Mouse (Mus musculus) hindbrain, embryonic 11.5 days (tissue): ENCODE measurements around the gene Sgk1. TPM values are rescaled to one million over a fixed set of nuclear protein-coding genes. Genes with fewer than 3 reads are reported as not detected.

Experiments
- ATAC-seq: fragments of 200-750 bp; cut with Nextera tagmentation; 2 replicates; pipeline ENCODE4 v1.8.0; 2017; ENCODE audit warnings: mild to moderate bottlenecking, moderate TSS enrichment, moderate library complexity; ENCODE audit not compliant: low FRiP score
- DNase-seq: peaks from one replicate; pipeline ENCODE4 v3.0.0-alpha.2; 2015; ENCODE audit warnings: low spot score
- H3K27ac ChIP-seq: fragments of 300-500 bp; sonication (generic); 2 replicates; pipeline ENCODE4 v1.5.1; 2014; ENCODE audit warnings: mild to moderate bottlenecking, low read depth, low read length
- H3K27me3 ChIP-seq: fragments of 300-500 bp; sonication (generic); 2 replicates; pipeline ENCODE4 v1.6.1; 2014; ENCODE audit warnings: mild to moderate bottlenecking, low read length, moderate library complexity, mixed read lengths; ENCODE audit not compliant: control insufficient read depth, insufficient read depth
- H3K36me3 ChIP-seq: fragments of 300-500 bp; sonication (generic); 2 replicates; pipeline ENCODE4 v1.6.1; 2014; ENCODE audit warnings: mild to moderate bottlenecking, low read length, moderate library complexity, mixed read lengths; ENCODE audit not compliant: control insufficient read depth, insufficient read depth
- H3K4me1 ChIP-seq: fragments of 300-500 bp; sonication (generic); replicated peaks from 2 replicates; pipeline ENCODE4 v1.6.1; 2014; ENCODE audit warnings: low read length, mixed read lengths; ENCODE audit not compliant: control insufficient read depth, insufficient read depth
- H3K4me2 ChIP-seq: fragments of 300-500 bp; sonication (generic); replicated peaks from 2 replicates; pipeline ENCODE4 v1.6.1; 2014; ENCODE audit warnings: mild to moderate bottlenecking, low read depth, low read length
- H3K4me3 ChIP-seq: fragments of 300-500 bp; sonication (generic); 2 replicates; pipeline ENCODE4 v1.5.1; 2014; ENCODE audit warnings: low read depth, low read length
- H3K9ac ChIP-seq: fragments of 300-500 bp; sonication (generic); 2 replicates; pipeline ENCODE4 v1.6.1; 2014; ENCODE audit warnings: low read depth, low read length
- H3K9me3 ChIP-seq: fragments of 300-500 bp; sonication (generic); 2 replicates; pipeline ENCODE4 v1.6.1; 2016; ENCODE audit warnings: low read length; ENCODE audit not compliant: control insufficient read depth
- WGBS: fragments of 180-500 bp; shearing (Covaris S2); extraction: QIAGEN DNeasy Blood & Tissue Kit; methylation state at CpG from one replicate; pipeline ENCODE4 v1.1.7; 2014; 5-methylcytosine and 5-hydroxymethylcytosine counted together
- polyA plus RNA-seq: library from polyadenylated mRNA; unstranded; fragments of >200 nt; fragmentation: Nextera tagmentation; extraction: Ambion mirVana; gene quantifications from 2 replicates; pipeline ENCODE4 v1.2.1, GENCODE M21; 2014

The Sgk1 gene
- polyA plus RNA-seq, 1 experiment from 2014 or later: 24.6 TPM

DNA sequence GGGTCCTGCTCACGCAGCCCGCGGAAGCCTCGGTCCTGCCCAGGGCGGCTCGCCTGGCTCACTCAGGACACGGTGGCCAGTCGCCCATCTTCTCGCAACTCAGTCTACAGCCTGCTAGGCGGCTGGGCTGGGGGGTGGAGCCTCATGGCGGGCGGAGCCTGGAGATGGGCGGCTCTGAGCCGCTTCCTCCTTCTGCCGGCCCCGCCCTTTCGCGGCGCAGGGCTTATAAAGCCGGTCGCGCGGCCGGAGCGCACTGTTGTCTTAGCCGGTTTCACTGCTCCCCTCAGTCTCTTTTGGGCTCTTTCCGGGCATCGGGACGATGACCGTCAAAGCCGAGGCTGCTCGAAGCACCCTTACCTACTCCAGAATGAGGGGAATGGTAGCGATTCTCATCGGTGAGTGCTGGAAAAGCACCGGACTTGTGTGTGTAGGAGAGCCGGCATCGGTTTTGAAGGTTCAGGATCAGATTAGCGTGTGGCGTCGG lies 112.5 kb downstream of the Sgk1 start:
- H3K4me2 ChIP-seq: peak overlapping the region; percentile 92
- H3K9ac ChIP-seq: peak overlapping the region; percentile 72
- H3K4me3 ChIP-seq: peak overlapping the region; percentile 64
- H3K36me3 ChIP-seq: no peaks in the 10 kb centered on the region
- H3K27me3 ChIP-seq: peaks cover 15% of the 10 kb centered on the region
- H3K27ac ChIP-seq: peak overlapping the region; percentile 70
- DNase-seq: peak; percentile 96
- WGBS: under 1% methylated on average over 40 of the region's 40 CpGs
- no peaks in the 10 kb centered on the region for H3K4me1 ChIP-seq
- peak; percentile 97 for ATAC-seq
- H3K9me3 ChIP-seq: no peaks in the 10 kb centered on the region

GRCm38 (mm10) chr10:21995221-21995620 lies 113.2 kb downstream of the Sgk1 start:
- H3K4me2 ChIP-seq: peak overlapping the region; percentile 92
- ATAC-seq (no peak), DNase-seq (peak; percentile 82)
- no peaks in the 10 kb centered on the region for H3K4me1 ChIP-seq
- H3K9me3 ChIP-seq: no peaks in the 10 kb centered on the region
- H3K36me3 ChIP-seq: no peaks in the 10 kb centered on the region
- no peak overlapping the region for H3K9ac ChIP-seq
- H3K27me3 ChIP-seq: peaks cover 15% of the 10 kb centered on the region
- WGBS: 14% methylated on average over 12 of the region's 12 CpGs
- peak overlapping the region; percentile 64 for H3K4me3 ChIP-seq
- no peak overlapping the region for H3K27ac ChIP-seq

- WGBS: 66% methylated on average over 11 of the region's 11 CpGs
- ATAC-seq: no peak
- Histone ChIP-seq H3K27me3 (peaks cover 15% of the 10 kb centered on the region), H3K36me3 (no peaks in the 10 kb centered on the region), H3K27ac (no peak overlapping the region), H3K4me2 (0 out of 2 replicates have a peak overlapping the region, but pooled peaks have one; percentile 19), H3K4me3 (no peak overlapping the region), H3K9me3 (no peaks in the 10 kb centered on the region), H3K9ac (no peak overlapping the region), H3K4me1 (no peaks in the 10 kb centered on the region)
- peak; percentile 84 for DNase-seq
Measured at GRCm38 (mm10) chr10:21995661-21996308, 113.8 kb downstream of the Sgk1 start.

GRCm38 (mm10) chr10:21996660-21997447 lies 114.9 kb downstream of the Sgk1 start:
- Histone ChIP-seq H3K27me3 (peaks cover 10% of the 10 kb centered on the region), H3K9me3 (no peaks in the 10 kb centered on the region), H3K27ac (no peak overlapping the region), H3K4me1 (no peaks in the 10 kb centered on the region), H3K4me2 (no peak overlapping the region), H3K4me3 (no peak overlapping the region), H3K9ac (no peak overlapping the region), H3K36me3 (no peaks in the 10 kb centered on the region)
- ATAC-seq: no peak
- 92% methylated on average over 14 of the region's 14 CpGs for WGBS
- no peak for DNase-seq

- no peaks in the 10 kb centered on the region for H3K36me3 ChIP-seq
- 95% methylated on average over 12 of the region's 12 CpGs for WGBS
- H3K4me2 ChIP-seq: no peak overlapping the region
- H3K27me3 ChIP-seq: peaks cover 3% of the 10 kb centered on the region; the same call in 1 of the 2 replicates
- H3K4me3 ChIP-seq: no peak overlapping the region
- no peaks in the 10 kb centered on the region for H3K9me3 ChIP-seq
- H3K9ac ChIP-seq: no peak overlapping the region
- DNase-seq (no peak), ATAC-seq (no peak)
- no peak overlapping the region for H3K27ac ChIP-seq
- no peaks in the 10 kb centered on the region for H3K4me1 ChIP-seq
Measured at GRCm38 (mm10) chr10:21997550-21998204, 115.7 kb downstream of the Sgk1 start.

- Histone ChIP-seq H3K4me2 (no peak overlapping the region), H3K4me1 (no peaks in the 10 kb centered on the region), H3K9ac (no peak overlapping the region), H3K9me3 (no peaks in the 10 kb centered on the region), H3K4me3 (no peak overlapping the region), H3K27ac (no peak overlapping the region), H3K36me3 (no peaks in the 10 kb centered on the region), H3K27me3 (no peaks in the 10 kb centered on the region)
- DNase-seq (no peak), ATAC-seq (no peak)
- 84% methylated on average over 28 of the region's 28 CpGs for WGBS
Measured at GRCm38 (mm10) chr10:21998503-21999180, 116.7 kb downstream of the Sgk1 start.

- H3K4me3 ChIP-seq: no peak overlapping the region
- H3K36me3 ChIP-seq: no peaks in the 10 kb centered on the region
- no peaks in the 10 kb centered on the region for H3K27me3 ChIP-seq
- no peaks in the 10 kb centered on the region for H3K9me3 ChIP-seq
- no peak overlapping the region for H3K4me2 ChIP-seq
- ATAC-seq (0 out of 2 replicates have a peak, but pooled peaks have one; percentile 35), DNase-seq (no peak)
- no peak overlapping the region for H3K9ac ChIP-seq
- no peak overlapping the region for H3K27ac ChIP-seq
- WGBS: 63% methylated on average over 10 of the region's 10 CpGs
- H3K4me1 ChIP-seq: no peaks in the 10 kb centered on the region
Measured at GRCm38 (mm10) chr10:22000491-22001306, 118.7 kb downstream of the Sgk1 start.

- DNase-seq (no peak), ATAC-seq (no peak)
- Histone ChIP-seq H3K9ac (no peak overlapping the region), H3K4me1 (no peaks in the 10 kb centered on the region), H3K9me3 (no peaks in the 10 kb centered on the region), H3K27me3 (no peaks in the 10 kb centered on the region), H3K36me3 (no peaks in the 10 kb centered on the region), H3K4me2 (no peak overlapping the region), H3K27ac (no peak overlapping the region), H3K4me3 (no peak overlapping the region)
- 83% methylated on average over 3 of the region's 5 CpGs for WGBS
Measured at GRCm38 (mm10) chr10:22001621-22002020, 119.6 kb downstream of the Sgk1 start.
